Mouse (Mus musculus): ENCODE measurements around the gene Dnaja1. TPM values are rescaled to one million over a fixed set of nuclear protein-coding genes. Genes with fewer than 3 reads are reported as not detected.

Dnaja1 gene
- polyA plus RNA-seq, 1 experiment from 2014 or later = 317 TPM

DNA sequence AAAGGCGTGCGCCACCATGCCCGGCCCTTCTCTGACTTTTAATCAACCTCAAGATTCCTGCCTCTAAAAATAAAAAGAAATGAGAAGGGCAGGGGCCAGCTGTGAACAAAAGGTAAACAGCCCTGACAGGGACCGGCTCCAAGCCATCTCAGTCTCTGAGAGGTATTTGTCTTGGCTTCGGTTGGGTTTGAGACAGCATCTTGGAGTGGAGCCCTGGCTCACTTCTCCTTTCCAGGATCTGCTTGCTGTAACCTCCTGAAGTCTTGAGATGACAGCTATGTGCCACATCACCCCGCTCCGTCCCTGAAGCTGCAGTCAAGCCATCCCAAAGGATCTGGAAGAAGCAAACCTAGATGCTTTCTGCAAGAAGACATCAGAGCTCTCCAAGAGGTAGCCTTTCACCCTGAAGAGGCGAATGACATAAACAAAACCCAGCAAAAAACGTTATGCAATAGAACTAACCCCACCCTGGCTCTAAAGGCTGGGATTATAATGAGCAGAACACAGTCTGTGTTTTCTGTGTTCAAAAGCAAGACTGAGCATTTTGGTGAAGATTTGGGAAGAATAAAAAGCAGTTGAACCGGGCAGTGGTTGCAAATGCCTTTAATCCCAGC lies 62.7 kb downstream of the Dnaja1 start:
- 71% methylated on average over 10 of the region's 10 CpGs for WGBS (ENCODE audit: insufficient replicate concordance)
- H3K4me1 ChIP-seq (ENCODE audit: control insufficient read depth, insufficient read depth, low read length) = peaks cover 6% of the 10 kb centered on the region
- H3K4me3 ChIP-seq (ENCODE audit: low read depth, low read length) = no peak overlapping the region
- no peaks in the 10 kb centered on the region for H3K36me3 ChIP-seq (ENCODE audit: control insufficient read depth, insufficient read depth, low read length)
- H3K27me3 ChIP-seq (ENCODE audit: control insufficient read depth, insufficient read depth, low read length) = no peaks in the 10 kb centered on the region
- ATAC-seq (replicated peaks; ENCODE audit: insufficient number of reproducible peaks, low FRiP score, low TSS enrichment) = no peak
- H3K9me3 ChIP-seq (replicated peaks; ENCODE audit: control insufficient read depth, low read length) = no peaks in the 10 kb centered on the region
- no peak overlapping the region for H3K4me2 ChIP-seq
- no peak overlapping the region for H3K9ac ChIP-seq (ENCODE audit: low read depth, low read length)
- H3K27ac ChIP-seq (ENCODE audit: low read depth, low read length) = no peak overlapping the region

DNA sequence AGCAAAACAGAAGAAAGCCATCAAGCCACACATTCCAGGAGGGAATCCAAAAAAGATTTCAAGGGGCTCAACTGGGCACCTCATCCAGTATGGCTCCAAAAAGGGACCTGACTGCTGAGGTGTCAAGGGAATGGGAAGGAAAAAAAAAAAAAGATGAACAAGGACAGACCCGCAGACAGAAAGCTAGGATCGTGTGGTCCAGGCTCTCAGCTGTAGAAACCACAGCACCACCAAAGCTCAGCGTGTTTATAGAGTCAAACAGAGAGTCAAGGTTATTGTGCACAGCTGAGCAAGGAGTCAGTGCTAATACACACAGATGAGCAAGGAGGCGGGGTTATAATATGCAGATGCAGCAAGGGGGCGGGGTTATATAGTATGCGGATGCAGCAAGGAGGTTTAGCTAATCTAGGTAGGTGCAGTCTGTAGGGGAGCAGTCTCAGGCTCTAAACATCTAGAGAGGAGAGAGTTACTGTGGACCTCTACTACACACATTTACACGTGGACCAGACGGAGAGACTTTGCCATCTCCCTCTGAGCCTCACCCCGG lies 63.7 kb downstream of the Dnaja1 start:
- H3K27ac ChIP-seq (ENCODE audit: low read depth, low read length) = no peak overlapping the region
- no peak overlapping the region for H3K9ac ChIP-seq (ENCODE audit: low read depth, low read length)
- 72% methylated on average over 9 of the region's 9 CpGs for WGBS (ENCODE audit: insufficient replicate concordance)
- no peaks in the 10 kb centered on the region for H3K9me3 ChIP-seq (replicated peaks; ENCODE audit: control insufficient read depth, low read length)
- H3K36me3 ChIP-seq (ENCODE audit: control insufficient read depth, insufficient read depth, low read length) = no peaks in the 10 kb centered on the region
- no peak overlapping the region for H3K4me2 ChIP-seq
- peaks cover 6% of the 10 kb centered on the region for H3K4me1 ChIP-seq (ENCODE audit: control insufficient read depth, insufficient read depth, low read length)
- ATAC-seq (replicated peaks; ENCODE audit: insufficient number of reproducible peaks, low FRiP score, low TSS enrichment) = no peak
- H3K27me3 ChIP-seq (ENCODE audit: control insufficient read depth, insufficient read depth, low read length) = no peaks in the 10 kb centered on the region
- no peak overlapping the region for H3K4me3 ChIP-seq (ENCODE audit: low read depth, low read length)

DNA sequence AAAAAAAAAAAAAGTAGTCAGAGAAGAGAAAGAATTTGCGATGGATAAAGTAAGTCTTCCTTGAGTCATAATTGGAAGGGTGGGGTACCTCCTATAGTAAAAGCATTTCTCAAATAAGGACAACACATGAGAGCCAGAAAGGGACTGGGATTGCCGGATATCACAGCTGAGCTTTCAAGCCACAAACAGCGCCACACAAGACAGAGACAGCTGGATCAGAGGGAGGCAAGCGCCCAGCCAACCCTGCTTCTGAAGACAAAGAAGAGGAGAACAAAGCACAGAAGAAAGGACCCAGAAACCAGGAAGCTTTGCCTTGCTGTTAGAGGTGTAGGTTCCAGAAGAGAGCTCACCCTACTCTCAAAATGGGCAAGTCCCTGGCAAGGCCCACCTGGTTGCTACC lies 64.6 kb downstream of the Dnaja1 start:
- Histone ChIP-seq H3K4me3 (ENCODE audit: low read depth, low read length) (no peak overlapping the region), H3K9me3 (replicated peaks; ENCODE audit: control insufficient read depth, low read length) (no peaks in the 10 kb centered on the region), H3K36me3 (ENCODE audit: control insufficient read depth, insufficient read depth, low read length) (no peaks in the 10 kb centered on the region), H3K27me3 (ENCODE audit: control insufficient read depth, insufficient read depth, low read length) (no peaks in the 10 kb centered on the region), H3K4me2 (no peak overlapping the region), H3K4me1 (ENCODE audit: control insufficient read depth, insufficient read depth, low read length) (peaks cover 2% of the 10 kb centered on the region), H3K9ac (ENCODE audit: low read depth, low read length) (no peak overlapping the region), H3K27ac (ENCODE audit: low read depth, low read length) (no peak overlapping the region)
- ATAC-seq (replicated peaks; ENCODE audit: insufficient number of reproducible peaks, low FRiP score, low TSS enrichment) = no peak
- 77% methylated on average over 4 of the region's 4 CpGs for WGBS (ENCODE audit: insufficient replicate concordance)

MicroRNAs encoded within 50 kb of the gene (microRNA counts, 519-probe panel; counts per million panel counts)
- microRNA mmu-miR-207 = 32.2 counts per million

Small RNA genes lying within 50 kb of the gene (microRNA-seq; reads per million reads assigned to microRNA genes)
- gene Mir207 (ENCODE audit: borderline number of aligned reads) = not detected

Other genes starting within 250 kb of the Dnaja1 start
- gene Tmem215, start 250.0 kb upstream of the Dnaja1 start, polyA plus RNA-seq (2014; fragmentation: Nextera tagmentation; extraction: Ambion mirVana) = 0.52 and 0.61 TPM in 2 replicates
- gene Aptx, start 19.0 kb upstream of the Dnaja1 start, polyA plus RNA-seq (2014; fragmentation: Nextera tagmentation; extraction: Ambion mirVana) = 26.4 and 28.0 TPM in 2 replicates
- gene Smu1, start 35.8 kb downstream of the Dnaja1 start, polyA plus RNA-seq (2014; fragmentation: Nextera tagmentation; extraction: Ambion mirVana) = 105 and 123 TPM in 2 replicates
- gene B4galt1, start 131.9 kb downstream of the Dnaja1 start, polyA plus RNA-seq (2014; fragmentation: Nextera tagmentation; extraction: Ambion mirVana) = 43.9 and 50.2 TPM in 2 replicates
- gene Spink4, start 197.9 kb downstream of the Dnaja1 start, polyA plus RNA-seq (2014; fragmentation: Nextera tagmentation; extraction: Ambion mirVana) = 5.9 and 7.9 TPM in 2 replicates
- 199 and 217 TPM in 2 replicates for gene Bag1, start 226.1 kb downstream of the Dnaja1 start, polyA plus RNA-seq (2014; fragmentation: Nextera tagmentation; extraction: Ambion mirVana)
- 78.2 and 90.4 TPM in 2 replicates for gene Chmp5, start 226.3 kb downstream of the Dnaja1 start, polyA plus RNA-seq (2014; fragmentation: Nextera tagmentation; extraction: Ambion mirVana)
- 67.7 and 68.3 TPM in 2 replicates for gene Nfx1, start 248.8 kb downstream of the Dnaja1 start, polyA plus RNA-seq (2014; fragmentation: Nextera tagmentation; extraction: Ambion mirVana)

Data from heart, embryonic 11.5 days (tissue).